Mouse (Mus musculus) kidney, adult 8-10 months (tissue): ENCODE measurements at regions not wholly inside any gene's neighbourhood (a gene's known extent, or its start where the extent isn't known, plus 50 kb on each side); places are given as distances from the start of the nearest gene placed in this dataset.
A peak's percentile ranks its signal among the peaks of the same experiment; 100 is the strongest.

Experiments used
- DNase-seq, 2 experiments: peaks; one replicate each; pipeline ENCODE4 v3.0.0; 2022

DNA sequence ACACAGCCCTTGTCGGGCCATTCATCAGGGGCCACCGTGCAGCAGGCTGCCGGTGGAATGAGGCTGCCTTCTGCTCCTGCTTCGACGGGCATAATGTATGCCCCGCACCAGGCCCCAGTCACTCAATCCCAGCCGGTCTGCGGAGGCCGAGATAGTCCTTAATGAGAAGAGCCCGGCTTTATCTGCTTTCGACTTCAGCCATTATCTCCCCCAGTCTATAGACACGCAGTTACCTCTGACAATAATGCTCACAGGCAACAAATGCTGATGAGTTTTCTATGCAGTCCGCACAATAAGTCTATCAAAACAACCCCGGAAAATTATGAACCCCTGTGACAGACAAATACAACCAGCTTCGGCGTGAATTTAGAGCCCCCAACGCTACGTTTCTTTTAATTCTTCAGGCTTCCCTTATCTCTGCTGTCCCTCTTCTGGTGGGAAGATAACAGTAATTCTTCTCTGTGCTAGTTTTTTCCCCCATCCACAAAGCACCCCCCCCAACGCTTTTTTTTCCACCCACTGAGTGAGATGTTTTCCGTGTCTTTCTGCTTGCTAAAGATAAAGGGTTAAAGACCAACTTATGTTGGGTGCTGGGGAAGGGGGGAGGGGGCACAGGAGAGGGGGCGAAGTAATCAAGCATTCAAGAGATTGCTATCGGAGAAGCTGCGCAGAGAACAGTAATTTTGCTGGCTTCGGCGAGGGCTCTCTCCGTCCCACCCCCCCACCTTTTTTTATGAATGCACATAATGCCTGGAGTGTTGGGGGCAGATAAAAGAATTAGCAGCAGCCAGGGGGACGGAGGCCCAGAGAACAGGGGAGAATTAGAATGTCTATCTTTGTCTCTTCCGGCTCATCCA is 117.8 kb downstream of the Mrm1 start:
- no peak for DNase-seq

DNA sequence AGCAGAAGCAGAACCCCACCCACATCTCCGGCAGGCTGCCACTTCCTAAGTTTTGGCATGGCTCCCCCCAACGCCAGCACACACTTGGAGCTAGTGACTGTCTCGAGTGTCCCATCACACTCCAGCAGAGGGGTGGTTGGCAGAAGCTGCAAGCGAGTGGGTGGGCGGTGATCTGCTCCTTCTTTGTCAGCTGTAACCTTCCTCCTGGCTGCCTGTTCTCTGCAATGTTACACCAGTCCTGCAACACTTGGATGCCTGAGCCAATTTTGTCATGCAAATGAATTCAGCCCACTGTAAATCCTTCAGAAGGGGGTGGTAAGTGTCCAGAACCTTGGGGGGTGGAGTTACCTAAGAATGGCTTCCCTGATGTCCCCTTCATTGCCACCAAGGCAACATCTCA is 121.8 kb downstream of the Mrm1 start:
- DNase-seq, result no peak

DNA sequence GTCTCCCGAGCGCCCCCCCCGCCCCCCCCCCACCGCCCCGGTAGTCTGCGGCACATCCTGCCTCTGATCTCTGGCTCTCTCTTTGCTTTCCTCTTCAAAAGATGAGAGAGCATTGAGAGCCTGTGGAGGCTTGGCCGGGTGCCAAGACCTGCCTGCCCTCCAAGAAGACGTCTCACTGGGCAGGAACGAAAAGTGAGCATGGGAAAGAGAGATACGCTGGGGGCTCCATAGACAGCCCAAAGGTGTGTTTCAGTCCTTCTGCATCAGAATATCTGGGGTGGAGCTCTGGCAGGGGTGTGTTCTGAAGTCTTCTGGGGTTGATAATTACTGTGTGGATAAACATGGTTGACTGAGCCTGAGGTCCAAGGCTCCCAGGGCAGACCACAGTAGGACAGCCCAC is 126.7 kb downstream of the Mrm1 start:
- no peak for DNase-seq

GRCm38 (mm10) chr11:84691410-84692148 is 127.7 kb downstream of the Mrm1 start:
- DNase-seq, result no peak

DNA sequence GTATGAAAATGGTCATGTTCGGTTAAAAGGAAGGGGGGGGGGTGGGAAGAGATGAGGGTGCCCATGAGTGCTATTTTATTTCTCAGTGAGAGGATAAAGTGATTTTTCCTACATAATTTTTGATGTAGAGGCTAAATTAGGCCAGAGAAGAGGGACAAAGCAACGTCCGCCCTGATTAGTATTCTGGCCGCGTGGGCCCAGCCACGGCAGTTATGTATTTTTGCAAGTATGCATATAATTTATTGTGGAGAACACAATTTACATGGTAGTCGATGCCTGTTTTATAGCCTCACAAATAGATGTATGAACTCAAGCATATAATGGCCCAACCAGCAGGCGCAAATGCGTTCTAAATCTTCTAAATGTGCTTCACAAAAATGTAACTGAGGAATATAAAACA is 132.8 kb downstream of the Mrm1 start:
- DNase-seq, result no peak

GRCm38 (mm10) chr11:84684325-84684724 is 135.0 kb downstream of the Mrm1 start:
- no peak for DNase-seq

- no peak for DNase-seq
These were observed 136.4 kb downstream of the Mrm1 start for GRCm38 (mm10) chr11:84682931-84683330.

DNA sequence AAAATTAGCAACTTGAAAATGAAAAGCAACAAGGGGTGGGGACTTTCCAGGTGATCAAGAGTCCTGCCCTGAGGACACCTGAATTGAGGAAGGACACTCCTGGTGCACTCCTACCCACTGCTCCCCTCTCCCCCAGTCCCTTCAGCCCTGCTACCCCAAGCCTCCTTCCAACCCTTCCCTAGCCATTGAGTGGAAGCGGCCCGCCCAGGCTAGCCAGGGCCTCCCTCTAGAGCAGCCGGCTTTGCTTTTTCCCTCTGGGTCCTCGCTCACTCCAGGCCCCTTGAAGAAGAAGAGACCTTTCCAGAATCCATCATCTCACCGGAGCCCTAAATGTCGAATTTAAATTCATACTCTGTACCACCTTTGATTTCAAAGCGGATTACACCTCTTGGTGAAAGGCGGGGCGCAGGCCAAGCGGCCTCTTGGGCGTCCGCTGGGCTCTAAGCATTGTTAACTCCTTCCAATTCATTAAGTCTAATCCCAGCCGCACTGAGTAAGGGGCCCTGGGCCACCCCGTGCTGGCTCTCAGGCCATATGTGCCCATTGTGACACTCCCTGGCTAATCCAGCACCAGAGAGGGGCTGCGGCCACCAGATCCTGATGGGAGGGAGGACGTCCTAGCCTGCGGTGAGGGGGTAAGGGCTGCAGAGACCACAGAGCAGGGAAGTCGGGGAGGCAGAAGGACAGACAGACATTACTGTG is 142.8 kb downstream of the Mrm1 start:
- DNase-seq, result no peak

DNA sequence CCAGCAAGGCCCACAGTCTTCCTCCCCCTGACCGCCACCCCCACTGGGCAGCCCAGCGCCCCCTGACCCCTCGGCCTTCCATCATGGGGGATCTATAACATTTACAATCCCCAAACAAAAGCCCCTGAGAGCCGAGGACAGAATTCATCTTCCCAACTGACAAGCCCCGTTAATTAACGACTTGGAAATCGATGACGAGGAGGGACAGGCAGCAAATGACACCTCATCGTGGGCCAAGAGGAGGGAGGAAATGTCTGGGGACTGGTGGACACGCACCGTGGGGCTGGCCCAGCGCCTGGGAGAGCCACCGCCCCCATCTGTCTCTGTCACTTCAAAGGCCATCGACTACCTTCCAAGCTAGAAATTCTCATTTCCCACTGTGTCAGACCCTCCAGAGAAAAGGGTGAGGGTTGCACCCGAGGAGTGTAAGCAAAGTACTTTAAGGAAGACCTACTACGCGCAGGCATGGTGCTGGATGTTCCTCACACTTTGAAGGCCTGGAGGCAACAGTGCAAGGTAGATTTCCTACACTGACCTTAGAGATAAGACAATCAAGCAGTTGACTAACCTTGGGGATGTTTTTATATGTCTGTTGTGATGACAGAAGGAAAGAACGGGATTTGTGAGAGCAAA is 146.4 kb downstream of the Mrm1 start:
- no peak for DNase-seq

GRCm38 (mm10) chr11:84671585-84671984 is 146.2 kb upstream of the Lhx1 start:
- peak in 1 of 2 experiments; percentile 3 for DNase-seq

DNA sequence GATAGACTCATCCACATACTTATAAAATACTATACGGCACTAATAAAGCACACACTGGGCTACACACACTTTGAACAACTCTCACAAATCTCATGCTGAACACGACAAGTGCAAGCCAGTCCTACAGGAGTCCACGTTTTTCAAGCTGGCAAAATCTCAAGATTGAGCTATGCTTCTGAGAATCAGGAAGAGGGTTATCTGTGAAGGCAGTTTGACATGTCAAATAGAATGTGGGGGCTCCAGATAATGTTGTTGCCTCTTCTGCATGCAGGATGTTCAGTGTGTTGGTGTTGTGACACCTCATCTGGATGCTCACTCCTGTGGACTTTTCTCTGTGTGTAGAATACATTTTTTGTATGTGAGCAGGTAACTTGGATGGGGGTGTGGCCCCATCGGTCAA is 142.4 kb upstream of the Lhx1 start:
- DNase-seq, result no peak

DNA sequence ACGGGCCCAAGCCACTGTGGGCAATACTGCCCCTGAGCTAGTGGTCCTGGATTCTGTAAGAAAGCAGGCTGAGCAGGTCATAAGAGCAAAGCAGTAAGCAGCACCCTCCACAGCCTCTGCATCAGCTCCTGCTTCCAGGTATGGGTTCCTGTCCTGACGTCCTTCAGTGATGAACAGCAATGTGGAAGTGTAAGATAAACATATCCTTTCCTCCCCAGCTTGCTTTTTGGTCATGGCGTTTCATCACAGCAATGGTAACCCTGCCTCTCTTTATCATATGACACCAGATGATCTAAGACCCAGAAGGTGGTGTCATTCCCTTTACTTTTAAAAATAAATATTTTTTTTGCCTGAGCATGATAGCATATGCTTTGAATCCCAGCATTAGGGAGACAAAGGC is 138.9 kb upstream of the Lhx1 start:
- no peak for DNase-seq

GRCm38 (mm10) chr11:84661981-84662380 is 136.6 kb upstream of the Lhx1 start:
- DNase-seq, result peak; percentile 8 to 55

DNA sequence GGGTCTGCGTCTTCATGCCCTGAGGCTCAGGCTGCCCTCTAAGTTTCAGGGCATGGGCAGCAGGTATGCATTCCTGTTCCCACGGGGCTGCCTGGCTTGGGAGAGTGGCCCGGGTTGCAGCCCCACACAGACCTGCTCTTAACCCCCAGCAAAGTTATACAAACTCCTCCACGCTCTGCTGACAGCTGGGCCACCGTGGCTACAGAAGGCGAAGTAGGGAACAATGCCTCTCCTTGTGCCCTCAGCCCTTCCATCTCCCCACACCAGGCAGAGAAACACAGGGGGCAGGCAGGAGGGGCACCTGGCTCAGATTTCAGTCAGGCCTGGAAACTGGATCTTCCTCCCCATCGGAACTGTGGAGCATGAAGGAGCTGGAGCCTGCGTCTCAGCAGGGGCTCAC is 135.5 kb upstream of the Lhx1 start:
- DNase-seq, result no peak

DNA sequence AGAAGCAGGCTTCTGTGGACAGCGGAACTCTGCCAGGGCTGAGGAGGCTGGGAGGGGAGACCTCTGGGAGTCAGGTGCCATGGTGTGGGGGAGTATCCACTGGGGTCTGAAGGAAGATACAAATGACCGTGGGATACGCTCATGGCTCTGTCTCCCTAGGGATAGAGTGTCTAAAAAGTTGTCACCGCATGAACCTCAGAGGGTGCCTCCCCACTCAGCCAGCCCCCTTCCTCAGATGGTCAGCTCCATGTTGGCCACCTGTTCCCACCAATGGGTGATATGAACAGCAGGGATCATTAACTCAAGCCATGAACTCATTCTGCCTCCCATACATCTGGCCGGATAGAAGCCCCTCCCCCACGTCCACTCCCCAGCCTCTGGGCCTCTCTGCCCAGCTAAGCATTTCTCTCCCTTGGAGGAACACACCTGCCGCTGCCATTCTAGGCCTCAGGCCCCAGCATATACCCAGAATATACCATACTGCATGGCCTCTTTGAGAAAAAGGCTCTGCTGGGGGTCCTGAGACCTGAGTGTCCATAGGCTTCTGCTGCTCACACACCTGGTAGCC is 134.1 kb upstream of the Lhx1 start:
- DNase-seq, result no peak

GRCm38 (mm10) chr11:84653481-84653880 is 128.1 kb upstream of the Lhx1 start:
- no peak for DNase-seq

GRCm38 (mm10) chr11:84648899-84649298 is 123.6 kb upstream of the Lhx1 start:
- DNase-seq, result no peak

GRCm38 (mm10) chr11:84647104-84647503 is 121.8 kb upstream of the Lhx1 start:
- DNase-seq, result no peak

DNA sequence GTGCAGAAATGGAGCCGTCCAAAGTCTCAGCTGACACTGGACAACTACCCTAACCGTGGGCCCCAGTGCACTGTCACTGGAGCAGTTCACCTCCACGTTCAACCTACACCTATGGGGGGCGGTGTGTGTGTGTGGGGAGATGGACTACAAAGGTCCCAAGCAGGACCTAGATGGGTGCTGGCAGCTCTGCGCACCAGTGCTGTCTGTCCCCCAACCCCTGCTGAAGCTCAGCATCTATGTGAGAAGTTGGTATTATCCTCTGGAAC is 117.7 kb upstream of the Lhx1 start:
- DNase-seq, result no peak

GRCm38 (mm10) chr11:84642300-84643106 is 117.2 kb upstream of the Lhx1 start:
- DNase-seq, result no peak

DNA sequence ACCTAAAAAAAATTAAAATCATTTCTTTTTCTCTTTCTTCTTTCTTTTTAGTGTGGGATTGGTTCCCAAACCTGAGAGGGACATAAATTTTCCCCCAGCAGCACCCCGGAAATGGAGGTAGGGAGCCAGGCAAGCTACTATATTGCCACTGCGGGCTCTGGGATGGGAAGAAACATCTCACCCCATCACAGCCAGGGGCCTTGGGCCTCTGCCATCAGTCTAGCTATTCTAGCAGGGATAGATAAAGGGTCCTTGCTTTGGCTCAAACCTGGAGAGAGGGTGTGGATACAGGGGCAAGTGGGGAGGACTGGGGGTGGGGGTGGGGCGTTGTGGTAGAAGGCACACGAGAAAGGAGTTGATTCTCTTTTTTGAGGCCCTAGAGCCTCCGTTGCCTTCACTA is 116.3 kb upstream of the Lhx1 start:
- no peak for DNase-seq

DNA sequence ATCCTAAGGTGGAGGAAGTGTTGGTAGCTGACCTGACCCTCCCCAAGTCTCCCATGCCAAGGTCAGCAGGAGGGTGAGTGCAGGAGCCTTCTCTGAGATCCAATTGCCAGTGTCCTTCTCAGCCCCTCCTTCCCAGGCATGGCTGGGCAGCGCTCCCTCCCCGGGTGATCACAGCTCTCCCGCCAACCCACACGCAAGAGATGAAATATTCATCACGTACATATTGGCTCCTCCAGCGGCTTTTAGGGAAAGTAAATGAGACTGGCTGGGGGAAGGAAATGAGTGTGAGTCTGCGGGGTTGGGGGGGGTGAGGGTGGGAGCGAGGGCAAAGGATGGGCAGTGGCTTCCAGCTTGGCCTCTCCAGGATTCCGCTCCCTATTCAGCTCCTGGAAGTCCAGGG is 113.0 kb upstream of the Lhx1 start:
- DNase-seq, result no peak
